Mouse (Mus musculus) retina, postnatal 1 day (tissue): ENCODE data around the gene Stil.

ENCODE experiments used
- DNase-seq: peaks from one replicate; pipeline ENCODE4 v3.0.0-alpha.2; 2012

The Stil gene

GRCm38 (mm10) chr4:115085522-115086095, 85.7 kb downstream of the Stil start:
- peak; percentile 73 for DNase-seq

GRCm38 (mm10) chr4:115086257-115086656, 86.3 kb downstream of the Stil start:
- DNase-seq: no peak

DNA sequence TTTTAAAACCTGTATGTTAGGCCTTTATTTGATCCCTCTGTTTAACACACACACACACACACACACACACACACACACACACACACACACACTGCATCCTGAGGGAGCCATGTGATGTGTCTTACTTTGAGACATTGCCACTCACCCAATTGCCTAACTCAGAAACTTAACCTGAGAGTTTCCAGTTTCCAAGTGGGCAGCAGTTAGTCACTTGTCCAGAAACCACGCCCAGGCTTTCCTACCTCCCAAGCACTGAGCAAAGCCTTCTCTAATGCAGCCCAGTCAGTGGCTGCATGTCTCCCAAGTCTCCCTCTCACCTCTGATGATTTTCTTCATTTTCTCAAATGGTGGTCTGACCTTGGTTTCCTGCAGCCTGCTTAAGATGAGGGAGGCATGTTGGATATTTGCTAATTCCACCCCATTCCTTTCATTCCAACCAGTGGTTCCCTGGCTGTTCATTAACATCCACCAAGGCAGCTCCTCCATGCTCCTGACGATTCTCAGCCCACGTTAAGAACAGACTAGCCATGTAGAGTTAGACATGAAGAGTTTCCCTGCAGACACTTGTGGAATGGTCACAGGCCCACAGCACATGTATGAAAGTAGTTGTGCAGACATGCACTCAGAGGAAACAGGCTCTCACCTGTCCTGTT, 86.9 kb downstream of the Stil start:
- no peak for DNase-seq

- DNase-seq: no peak
Observed at GRCm38 (mm10) chr4:115088611-115089338, 88.8 kb downstream of the Stil start, which contains the start of gene Pdzk1ip1. Gene Pdzk1ip1 (plus strand): TSS chr4:115088708.

- no peak for DNase-seq
Observed at GRCm38 (mm10) chr4:115090592-115090991, 90.6 kb downstream of the Stil start.

GRCm38 (mm10) chr4:115091806-115092205, 91.8 kb downstream of the Stil start:
- DNase-seq: no peak
